Mouse (Mus musculus): Measurements from ENCODE around the gene Mdm2. TPM values are rescaled to one million over a fixed set of nuclear protein-coding genes. Genes with fewer than 3 reads are reported as not detected.

Gene Mdm2
- polyA plus RNA-seq, 1 experiment from 2014 or later: 19.5 TPM

DNA sequence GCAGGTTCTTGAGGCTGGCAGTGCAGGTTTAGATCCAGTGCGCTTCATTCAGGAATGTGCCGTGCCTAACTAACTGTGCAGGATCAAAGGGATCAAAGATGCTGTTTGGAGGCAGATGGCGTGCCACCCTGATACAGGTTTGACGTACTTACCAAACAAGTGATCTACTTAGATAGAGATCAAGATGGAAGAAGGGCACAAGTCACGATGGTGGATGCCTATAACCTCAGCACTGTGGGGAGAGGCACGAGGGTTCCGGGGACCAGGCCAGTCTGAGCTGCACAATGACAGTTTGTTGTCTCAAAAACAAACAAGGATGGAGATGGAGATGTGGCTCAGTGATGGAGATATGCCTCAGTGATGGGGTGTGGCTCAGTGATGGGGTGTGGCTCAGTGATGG, 59.8 kb downstream of the Mdm2 start:
- Histone ChIP-seq H3K27me3 (no peaks in the 10 kb centered on the region), H3K4me2 (no peak overlapping the region), H3K27ac (replicated peaks) (no peak overlapping the region), H3K9me3 (replicated peaks) (no peaks in the 10 kb centered on the region), H3K4me1 (replicated peaks) (no peaks in the 10 kb centered on the region), H3K4me3 (replicated peaks) (no peak overlapping the region), H3K36me3 (replicated peaks) (no peaks in the 10 kb centered on the region), H3K9ac (no peak overlapping the region)
- ATAC-seq (ENCODE audit: insufficient read depth): no peak
- WGBS (ENCODE audit: insufficient replicate concordance): 77% methylated on average over 7 of the region's 7 CpGs

DNA sequence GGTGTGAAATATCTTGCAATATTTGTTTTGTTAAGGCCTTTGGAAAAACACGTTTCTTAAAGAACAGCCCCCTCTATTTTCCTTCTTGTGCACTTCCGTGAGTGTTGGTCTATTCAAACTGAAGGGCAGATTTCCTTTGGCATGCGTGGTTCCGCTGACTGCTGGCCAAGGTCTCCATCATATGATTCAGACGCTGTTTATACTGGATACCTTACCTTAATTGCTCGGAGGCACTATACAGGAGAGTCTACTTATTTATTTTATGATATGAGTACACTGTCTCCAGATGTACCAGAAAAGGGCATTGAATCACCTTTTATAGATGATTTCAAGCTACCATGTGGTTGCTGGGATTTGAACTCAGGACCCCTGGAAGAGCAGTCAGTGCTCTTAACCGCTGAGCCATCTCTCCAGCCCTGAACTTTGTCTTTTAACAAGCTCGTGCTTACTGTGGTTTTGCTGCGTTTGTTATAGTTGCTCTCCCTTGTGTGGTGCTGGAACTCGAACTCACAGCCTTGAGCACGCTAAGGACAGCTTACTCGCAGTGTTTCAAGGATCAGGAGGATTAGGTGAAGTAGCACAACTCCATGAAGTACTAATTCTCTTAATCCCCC, 60.4 kb downstream of the Mdm2 start:
- no peaks in the 10 kb centered on the region for H3K36me3 ChIP-seq (replicated peaks)
- no peak overlapping the region for H3K4me2 ChIP-seq
- no peak overlapping the region for H3K4me3 ChIP-seq (replicated peaks)
- WGBS (ENCODE audit: insufficient replicate concordance): 72% methylated on average over 12 of the region's 12 CpGs
- ATAC-seq (ENCODE audit: insufficient read depth): no peak
- H3K9ac ChIP-seq: no peak overlapping the region
- no peaks in the 10 kb centered on the region for H3K4me1 ChIP-seq (replicated peaks)
- no peaks in the 10 kb centered on the region for H3K27me3 ChIP-seq
- H3K9me3 ChIP-seq (replicated peaks): no peaks in the 10 kb centered on the region
- H3K27ac ChIP-seq (replicated peaks): no peak overlapping the region

DNA sequence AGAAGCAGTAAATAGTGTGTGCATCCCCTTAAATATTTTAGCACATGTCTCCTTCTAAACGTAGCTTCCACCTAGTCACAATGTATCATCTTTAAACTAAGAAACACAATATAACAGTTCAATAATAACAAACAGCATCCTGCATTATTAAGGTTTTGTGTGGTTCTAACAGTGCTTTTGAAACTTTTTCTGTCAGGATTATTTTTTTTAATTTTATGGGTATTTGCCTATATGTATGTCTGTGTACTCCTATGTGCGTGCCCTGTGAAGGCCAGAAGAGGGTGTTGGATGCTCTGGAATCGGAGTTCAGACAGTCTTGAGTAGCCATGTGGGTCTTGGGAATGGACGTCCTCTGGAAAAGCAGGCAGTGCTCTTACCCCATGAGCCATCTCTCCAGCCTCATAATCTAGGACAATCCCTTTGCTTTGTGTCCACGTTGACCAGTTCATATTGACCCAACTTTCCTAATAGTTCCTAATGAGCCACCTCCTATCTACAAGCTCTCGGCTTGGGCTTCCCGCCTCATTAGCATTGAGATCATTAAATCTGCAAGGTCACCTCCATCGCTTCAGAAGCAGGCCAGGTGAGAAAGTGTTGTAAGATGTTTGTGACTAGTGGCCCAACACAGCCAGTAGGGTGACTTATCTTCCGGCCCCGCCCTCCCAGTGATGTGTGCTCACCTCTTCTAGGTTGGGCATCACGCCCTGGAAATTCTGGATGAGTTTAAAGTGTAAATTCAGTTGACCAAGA, 61.1 kb downstream of the Mdm2 start:
- Histone ChIP-seq H3K9me3 (replicated peaks) (no peaks in the 10 kb centered on the region), H3K36me3 (replicated peaks) (no peaks in the 10 kb centered on the region), H3K9ac (no peak overlapping the region), H3K27ac (replicated peaks) (no peak overlapping the region), H3K4me3 (replicated peaks) (no peak overlapping the region), H3K4me2 (no peak overlapping the region), H3K27me3 (no peaks in the 10 kb centered on the region), H3K4me1 (replicated peaks) (no peaks in the 10 kb centered on the region)
- 68% methylated on average over 11 of the region's 11 CpGs for WGBS (ENCODE audit: insufficient replicate concordance)
- ATAC-seq (ENCODE audit: insufficient read depth): no peak

GRCm38 (mm10) chr10:117648643-117649042, 61.9 kb downstream of the Mdm2 start:
- Histone ChIP-seq H3K27ac (replicated peaks) (no peak overlapping the region), H3K4me2 (no peak overlapping the region), H3K4me3 (replicated peaks) (no peak overlapping the region), H3K36me3 (replicated peaks) (no peaks in the 10 kb centered on the region), H3K4me1 (replicated peaks) (no peaks in the 10 kb centered on the region), H3K27me3 (no peaks in the 10 kb centered on the region), H3K9ac (no peak overlapping the region), H3K9me3 (replicated peaks) (no peaks in the 10 kb centered on the region)
- no peak for ATAC-seq (ENCODE audit: insufficient read depth)
- 53% methylated on average over 3 of the region's 3 CpGs for WGBS (ENCODE audit: insufficient replicate concordance)

DNA sequence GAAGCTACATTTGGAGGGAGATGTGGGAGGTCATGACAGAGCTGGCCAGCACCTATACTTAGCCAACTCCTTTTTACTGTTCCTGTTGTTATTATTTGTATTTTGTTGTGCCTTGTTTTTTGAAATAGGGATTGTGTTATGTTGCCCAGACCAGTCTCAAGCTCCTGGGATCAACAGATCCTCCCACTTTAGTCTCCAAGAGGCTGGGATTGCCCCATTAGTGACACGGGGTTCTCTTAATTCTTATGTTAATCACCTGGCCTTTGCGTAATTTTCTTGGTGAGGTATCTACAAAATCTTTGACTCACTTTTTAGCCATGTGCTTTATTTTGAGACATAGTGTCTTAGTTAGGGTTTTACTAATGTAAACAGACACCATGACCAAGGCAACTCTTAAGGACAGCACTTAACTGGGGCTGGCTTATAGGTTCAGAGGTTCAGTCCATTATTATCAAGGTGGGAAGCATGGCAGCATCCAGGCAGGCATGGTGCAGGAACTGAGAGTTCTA, 62.5 kb downstream of the Mdm2 start:
- Histone ChIP-seq H3K9me3 (replicated peaks) (no peaks in the 10 kb centered on the region), H3K9ac (no peak overlapping the region), H3K4me3 (replicated peaks) (no peak overlapping the region), H3K36me3 (replicated peaks) (no peaks in the 10 kb centered on the region), H3K27ac (replicated peaks) (no peak overlapping the region), H3K27me3 (no peaks in the 10 kb centered on the region), H3K4me2 (no peak overlapping the region), H3K4me1 (replicated peaks) (no peaks in the 10 kb centered on the region)
- no peak for ATAC-seq (ENCODE audit: insufficient read depth)
- WGBS (ENCODE audit: insufficient replicate concordance): 64% methylated on average over 2 of the region's 2 CpGs

- H3K27ac ChIP-seq (replicated peaks): no peak overlapping the region
- no peak overlapping the region for H3K9ac ChIP-seq
- H3K4me1 ChIP-seq (replicated peaks): no peaks in the 10 kb centered on the region
- no peak for ATAC-seq (ENCODE audit: insufficient read depth)
- no peaks in the 10 kb centered on the region for H3K36me3 ChIP-seq (replicated peaks)
- H3K4me2 ChIP-seq: no peak overlapping the region
- 75% methylated on average over 13 of the region's 13 CpGs for WGBS (ENCODE audit: insufficient replicate concordance)
- no peaks in the 10 kb centered on the region for H3K9me3 ChIP-seq (replicated peaks)
- H3K27me3 ChIP-seq: no peaks in the 10 kb centered on the region
- H3K4me3 ChIP-seq (replicated peaks): no peak overlapping the region
Observed at GRCm38 (mm10) chr10:117647158-117647505, 63.4 kb downstream of the Mdm2 start.

DNA sequence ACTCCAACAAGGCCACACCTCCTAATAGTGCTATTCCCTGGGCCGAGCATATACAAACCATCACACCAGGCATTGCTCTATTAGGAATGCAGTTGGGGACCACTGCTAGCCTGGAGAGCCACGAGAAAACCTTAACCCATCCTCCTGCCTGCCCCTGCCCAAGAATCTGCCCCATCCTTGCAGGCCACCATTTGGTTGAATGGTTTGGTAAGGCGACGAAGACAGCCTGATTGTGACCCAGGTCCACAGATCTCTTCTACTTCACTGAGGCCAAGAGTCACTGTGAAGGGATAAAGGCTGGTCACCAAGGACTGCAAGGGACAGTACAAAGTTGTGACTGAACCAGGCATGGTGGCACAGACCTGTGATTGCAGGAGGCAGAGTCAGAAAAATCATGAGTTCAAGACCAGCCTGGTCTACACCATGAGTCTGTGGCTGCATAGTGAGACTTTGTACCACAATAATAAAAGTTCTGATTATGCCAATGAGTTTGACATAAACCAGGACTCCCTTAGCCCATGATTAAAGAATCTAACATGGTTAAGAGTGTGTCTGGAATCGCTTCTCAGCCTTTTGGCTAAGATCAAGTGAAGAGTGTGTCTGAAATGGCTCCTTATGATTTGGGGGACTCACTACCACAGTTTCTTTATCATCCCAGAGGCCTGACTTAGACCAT, 63.9 kb downstream of the Mdm2 start:
- WGBS (ENCODE audit: insufficient replicate concordance): 68% methylated on average over 5 of the region's 5 CpGs
- Histone ChIP-seq H3K4me2 (no peak overlapping the region), H3K27me3 (no peaks in the 10 kb centered on the region), H3K4me3 (replicated peaks) (no peak overlapping the region), H3K27ac (replicated peaks) (no peak overlapping the region), H3K9me3 (replicated peaks) (no peaks in the 10 kb centered on the region), H3K4me1 (replicated peaks) (no peaks in the 10 kb centered on the region), H3K9ac (no peak overlapping the region), H3K36me3 (replicated peaks) (no peaks in the 10 kb centered on the region)
- ATAC-seq (ENCODE audit: insufficient read depth): no peak

GRCm38 (mm10) chr10:117645487-117645964, 65.0 kb downstream of the Mdm2 start:
- no peak for ATAC-seq (ENCODE audit: insufficient read depth)
- Histone ChIP-seq H3K4me3 (replicated peaks) (no peak overlapping the region), H3K9ac (no peak overlapping the region), H3K9me3 (replicated peaks) (no peaks in the 10 kb centered on the region), H3K36me3 (replicated peaks) (no peaks in the 10 kb centered on the region), H3K4me2 (no peak overlapping the region), H3K27me3 (no peaks in the 10 kb centered on the region), H3K27ac (replicated peaks) (no peak overlapping the region), H3K4me1 (replicated peaks) (no peaks in the 10 kb centered on the region)
- 73% methylated on average over 7 of the region's 7 CpGs for WGBS (ENCODE audit: insufficient replicate concordance)

GRCm38 (mm10) chr10:117644828-117645227, 65.7 kb downstream of the Mdm2 start:
- H3K27me3 ChIP-seq: no peaks in the 10 kb centered on the region
- 0 out of 2 replicates have a peak, but pooled peaks cover 5% of the 10 kb centered on the region for H3K4me1 ChIP-seq (replicated peaks)
- H3K36me3 ChIP-seq (replicated peaks): no peaks in the 10 kb centered on the region
- H3K4me3 ChIP-seq (replicated peaks): no peak overlapping the region
- no peak overlapping the region for H3K27ac ChIP-seq (replicated peaks)
- H3K4me2 ChIP-seq: no peak overlapping the region
- WGBS (ENCODE audit: insufficient replicate concordance): 75% methylated on average over 11 of the region's 11 CpGs
- H3K9ac ChIP-seq: no peak overlapping the region
- H3K9me3 ChIP-seq (replicated peaks): no peaks in the 10 kb centered on the region
- no peak for ATAC-seq (ENCODE audit: insufficient read depth)

DNA sequence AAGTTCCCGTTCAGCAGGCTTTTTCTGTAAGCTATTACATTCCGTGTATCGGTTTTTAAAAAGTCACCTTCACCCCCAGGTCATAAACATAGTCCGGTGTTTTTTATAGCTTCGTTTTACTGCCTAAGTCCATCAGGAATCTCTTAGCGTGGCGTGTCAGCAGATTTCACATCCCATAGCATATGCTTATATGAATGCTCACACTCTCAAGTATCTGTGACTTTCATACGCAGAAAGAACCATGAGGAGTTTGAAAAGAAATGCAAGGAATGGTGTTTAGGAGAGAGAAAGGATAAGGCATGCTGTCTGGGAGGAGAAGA, 66.2 kb downstream of the Mdm2 start:
- WGBS (ENCODE audit: insufficient replicate concordance): 75% methylated on average over 8 of the region's 8 CpGs
- Histone ChIP-seq H3K27me3 (no peaks in the 10 kb centered on the region), H3K9ac (no peak overlapping the region), H3K4me1 (replicated peaks) (0 out of 2 replicates have a peak, but pooled peaks cover 7% of the 10 kb centered on the region), H3K27ac (replicated peaks) (no peak overlapping the region), H3K4me2 (no peak overlapping the region), H3K36me3 (replicated peaks) (no peaks in the 10 kb centered on the region), H3K9me3 (replicated peaks) (no peaks in the 10 kb centered on the region), H3K4me3 (replicated peaks) (no peak overlapping the region)
- ATAC-seq (ENCODE audit: insufficient read depth): no peak

- H3K27me3 ChIP-seq: no peaks in the 10 kb centered on the region
- 65% methylated on average over 12 of the region's 12 CpGs for WGBS (ENCODE audit: insufficient replicate concordance)
- H3K9me3 ChIP-seq (replicated peaks): no peaks in the 10 kb centered on the region
- no peak overlapping the region for H3K9ac ChIP-seq
- H3K4me3 ChIP-seq (replicated peaks): no peak overlapping the region
- H3K4me2 ChIP-seq: no peak overlapping the region
- 0 out of 2 replicates have a peak, but pooled peaks cover 7% of the 10 kb centered on the region for H3K4me1 ChIP-seq (replicated peaks)
- no peak for ATAC-seq (ENCODE audit: insufficient read depth)
- no peak overlapping the region for H3K27ac ChIP-seq (replicated peaks)
- H3K36me3 ChIP-seq (replicated peaks): no peaks in the 10 kb centered on the region
Observed at GRCm38 (mm10) chr10:117643711-117644428, 66.7 kb downstream of the Mdm2 start.
